Mouse (Mus musculus) kidney, embryonic 14.5 days (tissue): Measurements from ENCODE around the gene Olfr263. TPM values are rescaled to one million over a fixed set of nuclear protein-coding genes. Genes with fewer than 3 reads are reported as not detected.

Source experiments
- ATAC-seq: fragments of 200-750 bp; cut with Nextera tagmentation; 2 replicates; pipeline ENCODE4 v1.8.0; 2017; ENCODE audit warnings: moderate number of reproducible peaks, mild to moderate bottlenecking, moderate TSS enrichment, moderate library complexity; ENCODE audit not compliant: low FRiP score, low TSS enrichment
- H3K27ac ChIP-seq: fragments of 300-500 bp; sonication (generic); 2 replicates; pipeline ENCODE4 v1.5.1; 2014; ENCODE audit warnings: low read depth, mild to moderate bottlenecking, low read length, moderate library complexity, mixed read lengths
- H3K27me3 ChIP-seq: fragments of 300-500 bp; sonication (generic); 2 replicates; pipeline ENCODE4 v1.6.1; 2014; ENCODE audit warnings: mild to moderate bottlenecking, low read length; ENCODE audit not compliant: control insufficient read depth, insufficient read depth
- H3K36me3 ChIP-seq: fragments of 300-500 bp; sonication (generic); 2 replicates; pipeline ENCODE4 v1.6.1; 2014; ENCODE audit warnings: low read length, mixed read lengths; ENCODE audit not compliant: control insufficient read depth, insufficient read depth
- H3K4me1 ChIP-seq: fragments of 300-500 bp; sonication (generic); 2 replicates; pipeline ENCODE4 v1.6.1; 2014; ENCODE audit warnings: low read length, mixed read lengths; ENCODE audit not compliant: control insufficient read depth, insufficient read depth
- H3K4me2 ChIP-seq: fragments of 300-500 bp; sonication (generic); replicated peaks from 2 replicates; pipeline ENCODE4 v1.6.1; 2014; ENCODE audit warnings: low read depth, mild to moderate bottlenecking, low read length
- H3K4me3 ChIP-seq: fragments of 300-500 bp; sonication (generic); 2 replicates; pipeline ENCODE4 v1.5.1; 2014; ENCODE audit warnings: mild to moderate bottlenecking, low read length
- H3K9ac ChIP-seq: fragments of 300-500 bp; sonication (generic); 2 replicates; pipeline ENCODE4 v1.6.1; 2014; ENCODE audit warnings: low read depth, mild to moderate bottlenecking, low read length, moderate library complexity
- H3K9me3 ChIP-seq: fragments of 300-500 bp; sonication (generic); 2 replicates; pipeline ENCODE4 v1.6.1; 2016; ENCODE audit warnings: low read length; ENCODE audit not compliant: control insufficient read depth
- WGBS: fragments of 180-500 bp; shearing (Covaris S2); extraction: QIAGEN DNeasy Blood & Tissue Kit; methylation state at CpG from one replicate; pipeline ENCODE4 v1.1.7; 2014; 5-methylcytosine and 5-hydroxymethylcytosine counted together
- polyA plus RNA-seq: library from polyadenylated mRNA; unstranded; fragments of >200 nt; fragmentation: Nextera tagmentation; extraction: Ambion mirVana; gene quantifications from 2 replicates; pipeline ENCODE4 v1.2.1, GENCODE M21; 2014

The Olfr263 gene
- polyA plus RNA-seq, 1 experiment from 2014 or later, result not detected

GRCm38 (mm10) chr13:21181996-21182395 lies 52.6 kb downstream of the Olfr263 start:
- no peaks in the 10 kb centered on the region for H3K9me3 ChIP-seq
- peak overlapping the region; percentile 90; the same call in 1 of the 2 replicates for H3K9ac ChIP-seq
- H3K4me2 ChIP-seq, result peak overlapping the region; percentile 49
- peaks cover 28% of the 10 kb centered on the region for H3K4me1 ChIP-seq
- H3K4me3 ChIP-seq, result peak overlapping the region; percentile 98
- no peak overlapping the region for H3K27ac ChIP-seq
- no peak for ATAC-seq
- peaks cover 50% of the 10 kb centered on the region for H3K36me3 ChIP-seq
- 70% methylated on average over 7 of the region's 7 CpGs for WGBS
- H3K27me3 ChIP-seq, result no peaks in the 10 kb centered on the region

- Histone ChIP-seq H3K4me3 (no peak overlapping the region), H3K36me3 (peaks cover 61% of the 10 kb centered on the region), H3K4me1 (peaks cover 28% of the 10 kb centered on the region), H3K9ac (no peak overlapping the region), H3K4me2 (no peak overlapping the region), H3K9me3 (no peaks in the 10 kb centered on the region), H3K27me3 (no peaks in the 10 kb centered on the region), H3K27ac (no peak overlapping the region)
- no peak for ATAC-seq
- 87% methylated on average over 6 of the region's 6 CpGs for WGBS
Measured at GRCm38 (mm10) chr13:21183066-21183465, 53.6 kb downstream of the Olfr263 start.

- no peak overlapping the region for H3K4me3 ChIP-seq
- H3K9ac ChIP-seq, result no peak overlapping the region
- no peaks in the 10 kb centered on the region for H3K27me3 ChIP-seq
- H3K27ac ChIP-seq, result no peak overlapping the region
- H3K9me3 ChIP-seq, result no peaks in the 10 kb centered on the region
- 93% methylated on average over 7 of the region's 7 CpGs for WGBS
- peaks cover 22% of the 10 kb centered on the region for H3K4me1 ChIP-seq
- ATAC-seq, result no peak
- peaks cover 67% of the 10 kb centered on the region for H3K36me3 ChIP-seq
- no peak overlapping the region for H3K4me2 ChIP-seq
Measured at GRCm38 (mm10) chr13:21183661-21184060, 54.2 kb downstream of the Olfr263 start.

- H3K4me3 ChIP-seq, result no peak overlapping the region
- ATAC-seq, result no peak
- H3K4me2 ChIP-seq, result no peak overlapping the region
- H3K27me3 ChIP-seq, result no peaks in the 10 kb centered on the region
- H3K27ac ChIP-seq, result no peak overlapping the region
- no peaks in the 10 kb centered on the region for H3K9me3 ChIP-seq
- WGBS, result 79% methylated on average over 4 of the region's 4 CpGs
- no peak overlapping the region for H3K9ac ChIP-seq
- H3K36me3 ChIP-seq, result peaks cover 86% of the 10 kb centered on the region
- peaks cover 15% of the 10 kb centered on the region for H3K4me1 ChIP-seq
Measured at GRCm38 (mm10) chr13:21185521-21185920, 56.1 kb downstream of the Olfr263 start.

Other genes with a start within 250 kb of the Olfr263 start
- gene Olfr1370, start 54.7 kb upstream of the Olfr263 start, polyA plus RNA-seq, result not detected in 2 replicates
- gene Olfr1369-ps1, start 18.2 kb upstream of the Olfr263 start, polyA plus RNA-seq, result 0.06 TPM in 1 of 2 replicates, not detected in the other
- not detected in 2 replicates for gene Olfr1368, start 16.2 kb downstream of the Olfr263 start, polyA plus RNA-seq
- 145 and 164 TPM in 2 replicates for gene Trim27, start 49.8 kb downstream of the Olfr263 start, polyA plus RNA-seq
- not detected in 2 replicates for gene Gpx5, start 163.1 kb downstream of the Olfr263 start, polyA plus RNA-seq
- gene Gpx6, start 182.5 kb downstream of the Olfr263 start, polyA plus RNA-seq, result 3.4 and 3.9 TPM in 2 replicates
- not detected in 2 replicates for gene Olfr1367, start 217.3 kb downstream of the Olfr263 start, polyA plus RNA-seq
- gene Zscan12, start 233.2 kb downstream of the Olfr263 start, polyA plus RNA-seq, result 10.9 and 15.5 TPM in 2 replicates